Mouse (Mus musculus) kidney, postnatal 14 days (tissue): Measurements from ENCODE around the gene Phc1.
"Not testable (repeated sequence)": the region's sequence is repeated elsewhere in the genome, so short reads cannot be mapped to it uniquely, and the experiment has no call there.

ENCODE experiments used
- DNase-seq: peaks from one replicate; pipeline ENCODE4 v3.0.0; 2022; ENCODE audit warnings: mixed read lengths

Phc1 gene

DNA sequence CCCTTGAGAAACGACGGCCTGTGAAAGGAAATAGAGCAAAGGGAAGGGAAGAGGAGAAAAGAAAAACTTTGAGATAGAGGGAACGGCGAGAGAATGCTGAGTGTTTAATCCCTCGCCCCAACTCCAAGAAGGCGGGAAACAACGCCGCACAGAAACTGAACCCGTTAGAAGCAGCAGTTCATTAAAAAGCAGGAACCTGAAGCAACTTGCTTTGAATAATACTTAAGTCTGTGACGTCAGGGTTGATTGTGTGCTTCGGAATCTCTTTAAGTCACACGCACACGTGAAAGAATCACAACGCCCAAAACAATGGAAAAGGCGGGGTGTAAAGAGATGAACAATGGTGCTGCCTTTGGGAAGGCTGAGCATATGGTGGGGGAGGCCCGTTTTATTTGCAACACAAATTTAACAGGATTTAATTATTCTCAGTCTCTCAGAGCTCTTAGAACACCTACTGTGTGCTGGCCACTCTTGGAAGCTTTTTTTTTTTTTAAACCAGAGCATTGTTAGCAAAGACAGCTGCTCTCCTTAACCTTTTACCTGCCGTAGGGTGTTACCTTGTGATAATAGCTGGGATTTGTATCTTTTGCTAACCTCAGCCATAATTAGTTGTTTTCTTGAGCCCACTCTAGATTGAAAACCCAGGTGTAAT lies at the start of gene Phc1:
TSS of gene Phc1 (minus strand) at position 213 of the 652 bp plus-strand sequence.
- DNase-seq = no peak

DNA sequence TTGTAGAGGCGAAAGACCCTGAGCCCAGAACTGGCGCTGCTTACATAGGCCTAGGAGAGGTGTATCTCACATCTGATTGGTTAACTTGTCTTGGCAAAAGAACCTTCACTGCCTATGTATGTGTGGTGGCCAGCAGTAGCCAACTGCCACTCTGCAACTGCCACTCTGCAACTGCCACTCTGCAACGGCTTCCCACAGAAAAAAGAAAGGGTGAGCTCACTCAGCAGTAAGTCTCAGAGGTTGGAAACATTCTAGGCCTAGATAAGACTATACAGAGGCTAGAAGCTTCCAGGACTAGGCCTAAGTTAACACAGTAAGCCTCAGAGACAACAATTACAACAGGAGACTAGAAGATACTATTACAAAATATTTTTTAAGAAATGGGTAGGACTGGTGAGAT lies 49.6 kb upstream of the Phc1 start:
- DNase-seq = not testable (repeated sequence)

DNA sequence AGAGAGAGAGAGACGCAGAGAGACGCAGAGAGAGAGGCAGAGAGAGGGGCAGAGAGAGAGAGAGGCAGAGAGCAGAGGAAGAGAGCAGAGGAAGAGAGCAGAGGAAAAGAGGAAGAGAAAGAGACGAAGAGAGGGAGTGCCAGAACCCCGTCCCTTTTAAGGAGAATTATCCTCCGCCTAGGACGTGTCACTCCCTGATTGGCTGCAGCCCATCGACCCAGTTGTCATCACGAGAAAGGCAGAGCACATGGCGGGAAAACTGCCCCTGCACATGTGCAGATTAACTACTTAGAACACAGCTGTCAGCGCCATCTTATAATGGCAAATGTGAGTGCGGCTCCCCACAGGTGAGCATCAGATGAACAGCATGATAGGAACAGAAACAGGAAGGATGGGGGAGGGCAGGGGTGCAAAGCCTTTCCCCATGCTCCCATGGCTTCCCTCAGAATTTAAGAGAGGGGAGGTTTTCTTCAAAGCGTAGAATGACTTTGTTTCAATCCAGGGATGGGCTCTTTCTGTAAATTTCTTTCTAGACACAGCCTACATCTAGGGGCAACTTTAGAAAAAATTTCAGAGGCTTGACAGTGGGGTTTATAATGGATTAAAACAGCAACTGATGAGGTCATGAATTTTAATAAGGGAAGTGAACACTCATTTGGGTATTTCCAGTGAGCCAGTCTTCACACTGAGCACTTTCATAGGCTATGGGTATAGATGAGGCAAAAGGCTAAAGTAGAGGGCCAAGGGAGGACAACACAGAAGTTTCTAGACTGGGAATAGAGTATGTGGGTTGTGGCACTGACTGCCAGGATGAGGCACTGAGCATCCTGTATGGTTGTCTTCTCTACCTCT lies 47.0 kb upstream of the Phc1 start:
- not testable (repeated sequence) for DNase-seq

DNA sequence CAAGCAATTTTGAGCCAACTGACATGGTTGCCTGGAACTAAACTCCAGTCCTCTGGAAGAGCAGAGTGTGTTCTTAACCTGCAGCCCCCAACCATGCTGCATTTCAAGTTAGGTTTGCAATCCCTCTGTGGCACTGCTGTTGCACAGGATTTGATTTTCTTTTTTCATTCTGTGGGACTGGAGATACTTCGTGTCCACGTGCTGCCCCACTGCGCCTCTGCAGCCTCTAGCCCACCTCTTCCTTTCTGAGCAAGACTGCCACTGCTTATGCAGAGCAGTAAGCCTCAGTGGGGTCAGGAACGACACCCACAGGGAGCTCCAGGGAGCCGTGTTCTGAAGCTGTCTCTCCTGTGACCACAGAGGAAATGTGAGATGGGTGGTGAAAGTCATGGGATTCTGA lies 45.4 kb upstream of the Phc1 start:
- no peak for DNase-seq

DNA sequence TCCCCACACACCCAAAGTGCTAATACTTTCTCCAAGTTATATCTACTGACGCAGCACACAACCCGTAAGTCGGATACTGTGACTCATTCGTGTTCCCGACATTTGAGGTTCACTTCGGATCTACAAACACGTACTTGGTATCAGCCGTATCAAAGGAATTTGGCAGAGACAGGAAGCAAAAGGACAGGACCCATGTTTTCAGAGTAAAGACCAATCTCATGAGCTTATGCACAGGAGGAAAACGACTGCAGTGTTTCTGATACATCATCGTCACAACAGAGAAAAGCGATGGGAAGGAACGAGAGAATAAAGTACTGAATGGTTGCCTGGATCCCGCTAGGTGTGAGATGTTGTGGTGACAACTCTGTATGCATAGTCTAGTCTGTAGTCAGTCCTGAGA lies 44.5 kb upstream of the Phc1 start:
- no peak for DNase-seq

DNA sequence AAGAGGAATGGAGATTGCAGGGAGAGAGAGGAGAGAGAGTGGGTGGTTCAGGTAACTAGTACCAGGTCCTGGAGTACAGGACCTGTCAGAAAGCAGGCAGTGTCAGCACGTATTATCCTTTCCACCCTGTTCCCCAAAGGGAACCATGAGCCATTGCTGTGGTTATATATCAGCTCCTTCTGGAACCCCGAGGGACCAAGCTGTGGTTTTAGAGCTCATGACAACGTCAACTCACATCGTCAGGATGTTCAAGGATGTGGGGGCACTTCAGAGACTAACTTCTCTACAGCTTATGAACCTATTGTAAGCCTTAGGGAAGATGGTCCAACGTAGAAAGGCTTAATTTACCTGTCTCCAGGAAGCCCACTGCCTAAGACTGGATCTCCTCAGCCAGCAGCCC lies 42.9 kb upstream of the Phc1 start:
- no peak for DNase-seq

DNA sequence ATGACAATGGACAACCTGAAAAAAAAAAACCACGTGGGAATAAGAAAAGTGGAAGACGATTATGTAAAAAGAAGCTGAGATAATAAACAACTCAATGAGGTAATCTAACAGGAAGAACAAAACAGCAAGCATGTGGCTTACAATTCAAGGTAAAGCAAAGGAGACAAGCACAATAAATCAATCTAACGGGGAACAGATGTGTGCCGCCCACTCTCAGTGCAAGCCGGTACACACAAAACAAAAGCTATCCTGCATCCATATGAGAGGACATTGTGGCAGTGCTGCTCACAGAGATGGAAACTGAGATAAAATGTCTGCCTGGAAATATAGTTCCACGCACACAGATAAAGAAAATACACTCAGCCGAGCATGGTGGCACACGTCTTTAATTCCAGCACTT lies 41.7 kb upstream of the Phc1 start:
- no peak for DNase-seq

DNA sequence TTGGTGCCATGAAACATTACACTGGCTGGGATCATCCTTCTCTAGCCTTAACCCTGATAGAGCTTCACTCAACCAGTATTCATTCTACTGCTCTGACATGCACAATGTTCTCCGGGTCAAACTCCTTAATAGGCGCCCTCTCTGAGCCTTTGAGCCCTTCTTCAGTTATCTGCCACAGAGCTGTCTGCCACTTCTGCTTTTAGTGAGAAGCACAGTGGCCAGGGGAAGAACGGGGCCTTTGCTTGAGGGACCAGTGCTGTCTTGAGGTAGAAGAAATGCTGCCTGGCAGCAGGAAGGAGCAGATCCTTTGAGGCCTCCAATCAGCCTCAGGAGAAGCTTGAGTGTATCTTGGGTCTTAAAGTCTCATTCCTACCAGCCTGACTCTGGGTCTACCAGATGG lies 27.9 kb upstream of the Phc1 start:
- DNase-seq = no peak

DNA sequence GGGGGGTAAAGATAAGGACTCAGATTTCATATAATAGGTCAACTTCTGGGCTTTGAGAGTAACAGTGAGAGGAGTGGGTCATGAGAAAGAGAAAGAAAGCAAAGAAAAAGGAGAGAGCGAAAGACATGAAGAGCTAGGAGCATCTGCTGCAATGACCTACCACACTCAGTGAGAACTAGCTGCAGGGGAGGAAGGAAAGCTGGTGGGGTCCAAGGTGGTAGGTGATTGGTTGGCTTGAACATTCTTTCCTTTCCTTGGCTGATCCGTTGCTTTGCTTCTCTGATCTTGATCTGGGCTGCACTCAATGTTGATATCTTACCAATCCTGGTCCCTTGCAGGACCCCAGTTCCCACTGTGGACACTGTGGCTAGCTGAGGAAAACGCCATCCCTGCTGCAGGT lies 26.6 kb upstream of the Phc1 start:
- no peak for DNase-seq

DNA sequence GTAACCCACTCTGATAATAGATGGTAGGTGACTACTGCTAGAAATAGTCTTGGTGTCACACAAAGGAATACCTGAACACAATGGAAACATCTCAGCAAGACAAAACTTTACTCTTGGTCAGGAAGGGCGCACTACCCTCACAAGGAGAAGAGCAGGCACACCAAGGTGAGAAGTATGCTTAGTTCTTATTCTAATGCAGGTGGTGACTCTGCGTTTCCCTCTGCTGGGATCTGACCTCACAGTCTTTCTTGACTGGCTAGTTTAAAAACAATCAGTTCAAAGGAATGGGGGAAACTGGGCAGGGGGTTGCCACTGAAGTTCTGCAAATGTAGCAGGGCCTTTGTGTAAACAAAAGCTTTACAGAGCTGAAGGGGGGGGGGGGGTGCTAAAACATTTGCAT lies 25.9 kb upstream of the Phc1 start:
- no peak for DNase-seq

DNA sequence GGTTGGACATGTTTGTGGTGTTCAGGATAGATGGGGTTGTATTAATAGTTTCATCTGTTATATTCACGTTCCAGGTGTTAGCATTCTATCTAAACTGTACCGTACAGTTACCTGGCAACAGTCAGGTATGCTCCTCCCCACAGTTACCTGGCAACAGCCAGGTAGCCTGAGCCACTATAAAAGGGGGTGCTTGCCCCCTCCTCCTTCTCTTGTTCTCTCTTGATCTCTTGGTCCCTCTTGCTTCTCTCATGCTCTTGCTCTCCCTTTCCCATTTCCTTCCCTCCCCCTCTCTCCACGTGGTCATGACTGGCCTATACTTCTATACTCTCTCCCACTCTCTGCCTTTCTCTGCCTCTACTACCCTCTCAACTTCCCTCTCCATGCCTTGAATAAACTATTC lies 25.3 kb upstream of the Phc1 start:
- no peak for DNase-seq

DNA sequence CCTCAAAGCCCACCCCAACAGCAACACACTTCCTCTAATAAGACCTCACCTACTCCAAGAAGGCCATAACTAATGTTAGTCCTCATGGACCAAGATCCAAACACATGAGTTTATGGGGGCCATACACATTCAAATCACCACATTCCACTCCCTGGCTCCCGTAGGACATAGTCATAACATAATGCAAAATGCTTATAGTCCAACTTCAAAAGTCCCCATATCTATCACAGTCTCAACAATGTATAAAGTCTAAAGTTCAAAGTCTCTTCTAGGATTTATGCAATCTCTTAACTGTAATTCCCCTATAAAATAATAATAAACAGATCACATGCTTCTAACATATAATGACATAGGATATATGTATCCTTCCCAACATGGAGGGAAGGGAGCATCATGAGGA lies 16.7 kb upstream of the Phc1 start:
- DNase-seq = no peak

DNA sequence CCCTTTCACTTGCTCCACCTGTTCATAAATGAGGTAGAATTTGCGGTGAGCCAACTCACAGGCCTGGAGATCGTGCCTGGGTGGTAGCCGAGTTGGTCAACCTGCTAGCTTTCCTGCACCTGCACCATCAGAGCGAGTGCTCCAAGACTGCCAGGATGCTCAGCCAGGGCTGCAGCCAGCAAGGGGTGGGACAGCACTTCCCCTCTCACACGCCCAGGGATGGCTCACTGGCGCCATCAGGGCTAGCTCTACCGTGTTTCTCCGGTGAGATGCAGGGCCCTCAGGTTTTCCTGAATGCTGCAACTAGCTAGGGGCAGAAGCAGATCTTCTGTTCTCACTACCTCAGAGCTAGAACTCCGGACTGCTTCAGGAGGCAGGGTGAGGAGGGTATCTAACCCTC lies 15.5 kb upstream of the Phc1 start:
- no peak for DNase-seq

DNA sequence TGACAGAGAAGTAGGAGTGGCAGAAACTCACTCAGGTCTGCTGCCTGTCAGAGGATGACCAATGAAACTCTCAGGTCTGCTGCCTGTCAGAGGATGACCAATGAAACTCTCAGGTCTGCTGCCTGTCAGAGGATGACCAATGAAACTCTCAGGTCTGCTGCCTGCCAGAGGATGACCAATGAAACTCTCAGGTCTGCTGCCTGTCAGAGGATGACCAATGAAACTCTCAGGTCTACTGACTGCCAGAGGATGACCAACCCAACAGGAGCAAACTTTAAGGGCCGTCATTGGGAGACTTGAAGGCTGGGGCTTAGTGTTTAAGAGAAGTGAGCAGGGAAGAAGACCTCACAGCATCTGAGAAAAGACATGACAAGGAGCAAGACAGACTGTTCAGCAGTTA lies 7.0 kb upstream of the Phc1 start:
- not testable (repeated sequence) for DNase-seq

DNA sequence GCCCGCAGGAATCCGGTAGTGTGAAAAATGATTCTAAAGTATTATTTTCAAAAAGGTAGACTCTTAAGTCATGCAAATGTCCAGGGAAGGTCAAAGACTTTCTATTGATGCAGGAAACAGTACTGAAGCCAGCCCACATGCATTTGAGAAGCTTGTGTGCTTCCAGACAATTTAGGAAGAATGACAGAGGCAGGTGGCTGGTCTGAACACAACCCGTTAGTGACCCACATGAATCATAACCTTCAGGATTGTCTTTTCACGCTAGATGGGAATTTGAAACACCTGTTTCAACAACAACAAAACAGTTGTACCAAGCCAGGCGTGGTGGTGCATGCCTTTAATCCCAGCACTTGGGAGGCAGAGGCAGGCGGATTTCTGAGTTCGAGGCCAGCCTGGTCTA lies 6.0 kb upstream of the Phc1 start:
- no peak for DNase-seq

DNA sequence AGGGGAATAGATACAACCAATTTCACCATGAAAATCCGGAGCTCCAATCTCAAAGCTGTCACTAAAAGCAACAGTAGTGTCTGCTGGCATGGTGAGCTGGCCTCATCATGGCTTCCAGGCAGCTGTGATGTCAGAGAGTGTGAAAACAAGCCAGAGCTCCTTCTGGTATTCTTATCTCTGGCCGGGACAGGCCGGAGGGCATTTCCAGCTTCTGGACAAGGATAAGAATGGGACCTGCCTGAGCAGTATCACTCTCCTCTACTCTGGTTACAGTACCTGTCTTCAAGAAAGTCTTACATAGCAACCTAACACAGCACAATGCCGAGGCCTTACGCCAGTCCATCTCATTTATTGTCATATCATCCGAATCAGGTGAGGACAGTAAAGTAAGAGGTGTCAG lies 5.4 kb upstream of the Phc1 start:
- DNase-seq = no peak

DNA sequence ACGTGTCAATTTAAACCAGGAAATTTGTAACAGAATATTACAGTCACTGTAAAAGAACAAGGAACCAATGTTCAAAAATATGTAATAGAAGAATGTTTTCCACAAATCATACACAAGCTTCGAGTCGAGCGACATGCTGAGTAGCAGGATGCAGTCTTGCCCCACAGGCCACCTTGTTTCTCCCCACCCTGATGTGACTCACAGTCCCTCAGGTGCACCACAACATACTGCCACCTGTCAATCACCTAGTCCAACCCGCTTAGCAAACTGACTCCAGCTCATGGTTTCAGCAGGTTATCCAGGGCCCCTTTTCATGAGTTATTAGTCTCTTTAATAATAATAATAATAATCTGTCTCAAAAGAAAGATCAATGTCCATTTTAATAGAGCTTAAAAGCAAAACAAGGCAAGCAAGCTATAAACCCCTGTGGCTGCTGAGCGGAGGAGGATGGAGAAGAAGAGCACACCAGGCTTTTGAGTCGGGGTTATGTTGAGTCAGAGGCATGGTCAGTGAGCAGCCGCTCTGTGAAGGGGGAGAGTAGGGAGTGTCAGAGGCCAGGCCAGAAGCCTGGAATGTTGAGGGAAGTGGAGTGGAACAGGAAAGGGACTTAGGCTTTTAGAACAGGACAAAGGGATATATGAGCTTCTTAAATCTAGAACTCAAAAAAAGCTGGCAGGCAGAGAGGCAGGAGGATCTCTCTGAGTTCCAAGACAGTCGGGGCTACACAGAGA lies 4.2 kb upstream of the Phc1 start:
- DNase-seq = no peak

DNA sequence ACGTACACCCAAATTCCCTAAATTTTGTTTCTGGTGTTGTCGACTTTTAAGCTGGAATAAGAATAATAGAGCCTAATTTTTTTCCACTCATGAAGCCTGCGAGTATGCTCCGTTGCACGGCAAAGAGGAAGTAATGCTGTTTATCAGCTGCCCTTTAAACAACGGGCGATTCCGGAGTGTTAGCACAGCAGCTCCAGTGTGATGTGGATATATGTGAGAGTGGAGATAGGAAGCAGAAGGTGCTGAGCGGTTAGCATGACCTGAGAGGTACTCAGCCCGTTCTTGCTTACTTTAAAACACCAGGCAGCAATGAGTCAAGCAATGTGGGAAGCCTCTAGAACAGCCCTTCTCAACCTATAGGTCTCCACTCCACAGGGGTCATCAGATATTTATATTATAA lies 3.4 kb upstream of the Phc1 start:
- no peak for DNase-seq

DNA sequence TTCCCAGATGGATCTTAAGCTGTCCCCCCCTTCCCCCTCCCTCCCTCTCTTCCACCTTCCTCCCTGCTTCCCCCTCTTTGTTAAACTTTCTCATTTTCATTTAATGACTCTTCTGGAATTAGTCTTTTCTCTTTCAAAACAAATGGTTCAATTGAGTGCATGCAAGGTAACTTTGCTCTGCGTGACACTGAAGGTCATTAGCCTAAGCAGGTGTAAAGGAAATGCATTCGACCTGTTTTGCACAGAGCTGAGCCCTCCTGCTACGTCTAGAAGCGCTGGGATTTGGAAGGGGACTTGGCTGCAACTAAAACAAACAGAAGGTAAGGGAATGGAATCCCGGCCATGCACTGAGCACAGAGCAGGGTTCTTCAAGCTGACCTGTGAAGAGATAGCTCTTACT lies 1.8 kb upstream of the Phc1 start:
- no peak for DNase-seq

DNA sequence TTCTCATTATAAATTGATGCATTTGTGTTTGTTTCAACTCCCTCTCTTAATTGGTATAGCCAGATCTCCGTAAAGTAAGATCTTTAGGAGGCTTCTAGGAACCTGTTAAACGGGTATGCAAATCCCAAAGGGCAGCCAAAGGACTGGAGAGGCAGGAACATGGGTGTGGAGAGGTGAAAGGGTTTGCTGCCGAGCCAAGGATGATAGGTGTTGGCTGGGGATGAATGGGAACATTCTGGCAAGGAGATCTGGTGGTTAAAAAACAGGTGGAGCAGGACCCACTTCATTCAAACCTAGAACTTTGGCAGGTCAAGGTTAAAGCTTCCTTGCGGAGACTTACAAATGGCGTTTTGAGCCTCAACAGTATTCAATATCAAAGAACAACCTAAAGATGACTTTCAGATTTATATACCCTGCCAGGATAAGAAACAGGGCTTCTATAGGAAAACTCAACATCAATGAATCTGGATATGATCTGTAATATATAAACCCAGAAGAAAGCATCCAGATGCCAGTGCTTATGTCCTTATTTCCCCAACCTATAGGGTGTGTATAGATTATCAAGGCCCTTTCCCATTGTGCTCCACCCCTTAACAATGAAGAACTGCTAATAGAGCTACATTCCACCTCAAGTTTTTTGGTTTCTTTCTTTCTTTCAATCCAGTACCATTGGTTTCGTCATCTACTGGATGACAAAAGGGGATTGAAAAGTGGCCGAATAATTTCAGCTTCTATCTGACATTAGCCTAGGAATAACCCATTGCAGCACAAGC lies 863 bp upstream of the Phc1 start:
- DNase-seq = peak; percentile 36

DNA sequence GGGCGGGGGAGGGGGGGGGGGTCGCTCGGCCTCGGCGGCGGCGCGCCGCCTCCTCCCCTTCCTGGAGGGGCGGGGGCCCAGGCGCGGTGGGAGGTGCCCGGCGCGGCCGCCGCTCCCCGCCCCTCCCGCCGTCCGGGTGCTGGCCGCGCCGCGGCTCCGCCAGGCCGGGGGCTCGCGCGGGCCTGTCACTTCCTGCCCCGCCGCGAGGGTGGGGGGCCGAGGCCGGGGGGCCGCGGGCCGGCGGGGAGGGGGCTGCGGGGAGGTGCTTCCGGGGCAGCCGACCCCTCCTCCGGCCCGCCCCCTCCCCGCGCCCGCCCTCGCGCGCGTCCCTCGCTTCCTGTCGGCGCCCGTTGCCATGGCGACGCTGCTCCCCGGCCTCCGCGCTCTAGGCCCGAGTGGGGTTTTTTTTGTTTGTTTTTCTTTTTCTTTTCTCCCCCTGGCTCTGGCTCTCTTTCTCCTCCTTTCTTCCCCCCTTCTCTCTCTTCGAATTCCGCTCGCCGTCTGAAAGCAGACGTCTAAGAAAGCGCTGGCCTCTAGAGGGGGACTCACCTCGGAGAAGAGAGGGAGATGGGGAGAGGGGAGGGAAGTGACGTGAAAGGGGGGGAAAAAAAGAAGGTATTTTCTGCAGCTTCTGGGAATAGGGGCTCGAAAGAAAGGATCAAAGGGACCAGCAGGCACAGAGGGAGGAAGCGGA lies 566 bp downstream of the Phc1 start:
- DNase-seq = peak; percentile 93

DNA sequence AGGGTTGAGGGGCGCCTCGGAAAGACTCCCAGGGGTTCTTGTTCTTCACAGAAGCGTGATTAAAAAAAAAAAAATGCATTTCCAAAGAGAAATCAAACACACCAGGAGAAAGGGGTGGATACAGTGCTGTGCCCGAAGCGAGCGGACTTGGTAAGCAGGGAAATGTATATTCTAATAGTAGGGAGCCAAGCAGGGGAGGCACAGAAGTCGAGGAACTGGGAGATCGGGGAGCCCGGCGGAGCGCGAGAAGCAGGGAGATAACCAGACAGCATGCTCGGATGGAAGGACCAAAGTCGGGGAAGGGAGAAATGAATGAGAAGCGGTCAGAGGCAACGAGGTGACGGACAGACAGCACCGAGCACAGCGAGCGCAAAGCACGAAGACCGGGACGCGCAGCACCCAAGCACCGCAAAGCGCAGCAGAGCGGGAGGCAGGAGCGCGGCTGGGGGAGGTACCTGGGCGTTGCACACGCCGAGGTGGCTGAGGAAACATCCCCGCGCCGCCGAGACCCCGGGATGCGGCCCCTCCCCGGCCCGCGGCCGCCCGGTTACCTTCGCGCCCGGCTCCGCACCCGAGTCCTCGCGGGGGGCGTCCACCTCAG lies 1.2 kb downstream of the Phc1 start:
- DNase-seq = peak; percentile 78
